Mouse (Mus musculus) frontal cortex, postnatal 14 days (tissue): ENCODE results near the gene Enpp6.

Experiments used
- DNase-seq, 2 experiments: peaks; one replicate each; pipeline ENCODE4 v3.0.0; 2022; ENCODE audit warnings: low spot score in 2 of 2

Gene Enpp6

GRCm38 (mm10) chr8:46986386-46987140 is at the start of gene Enpp6:
TSS of gene Enpp6 (plus strand) at chr8:46986887.
- no peak for DNase-seq

GRCm38 (mm10) chr8:46938218-46938617 is 48.5 kb upstream of the Enpp6 start:
- DNase-seq = no peak

- no peak for DNase-seq
Observed at GRCm38 (mm10) chr8:46941295-46941694, 45.4 kb upstream of the Enpp6 start.

- no peak for DNase-seq
Observed at GRCm38 (mm10) chr8:46941731-46942650, 44.7 kb upstream of the Enpp6 start.

- DNase-seq = no peak
Observed at GRCm38 (mm10) chr8:46942651-46943024, 44.0 kb upstream of the Enpp6 start.

GRCm38 (mm10) chr8:46943337-46943736 is 43.4 kb upstream of the Enpp6 start:
- DNase-seq = no peak

- no peak for DNase-seq
Observed at GRCm38 (mm10) chr8:46946181-46946580, 40.5 kb upstream of the Enpp6 start.

- no peak for DNase-seq
Observed at GRCm38 (mm10) chr8:46948091-46948757, 38.5 kb upstream of the Enpp6 start.

GRCm38 (mm10) chr8:46953472-46953871 is 33.2 kb upstream of the Enpp6 start:
- DNase-seq = peak in 1 of 2 experiments; percentile 72

- DNase-seq = no peak
Observed at GRCm38 (mm10) chr8:46962630-46963427, 23.9 kb upstream of the Enpp6 start.

- DNase-seq = no peak
Observed at GRCm38 (mm10) chr8:46963619-46964145, 23.0 kb upstream of the Enpp6 start.

- DNase-seq = no peak
Observed at GRCm38 (mm10) chr8:46965812-46966211, 20.9 kb upstream of the Enpp6 start.

GRCm38 (mm10) chr8:46968721-46969120 is 18.0 kb upstream of the Enpp6 start:
- no peak for DNase-seq

GRCm38 (mm10) chr8:46969386-46969785 is 17.3 kb upstream of the Enpp6 start:
- no peak for DNase-seq

- no peak for DNase-seq
Observed at GRCm38 (mm10) chr8:46977376-46977775, 9.3 kb upstream of the Enpp6 start.

- no peak for DNase-seq
Observed at GRCm38 (mm10) chr8:46982166-46982565, 4.5 kb upstream of the Enpp6 start.

GRCm38 (mm10) chr8:46982770-46983169 is 3.9 kb upstream of the Enpp6 start:
- DNase-seq = no peak

GRCm38 (mm10) chr8:46984647-46985046 is 2.0 kb upstream of the Enpp6 start:
- DNase-seq = no peak

- no peak for DNase-seq
Observed at GRCm38 (mm10) chr8:46988366-46988765, 1.7 kb downstream of the Enpp6 start.

- DNase-seq = no peak
Observed at GRCm38 (mm10) chr8:46991081-46991480, 4.4 kb downstream of the Enpp6 start.

GRCm38 (mm10) chr8:46992579-46992978 is 5.9 kb downstream of the Enpp6 start:
- no peak for DNase-seq
